Mouse (Mus musculus): ENCODE measurements at regions not wholly inside any gene's neighbourhood (a gene's known extent, or its start where the extent isn't known, plus 50 kb on each side); places are given as distances from the start of the nearest gene placed in this dataset.

DNA sequence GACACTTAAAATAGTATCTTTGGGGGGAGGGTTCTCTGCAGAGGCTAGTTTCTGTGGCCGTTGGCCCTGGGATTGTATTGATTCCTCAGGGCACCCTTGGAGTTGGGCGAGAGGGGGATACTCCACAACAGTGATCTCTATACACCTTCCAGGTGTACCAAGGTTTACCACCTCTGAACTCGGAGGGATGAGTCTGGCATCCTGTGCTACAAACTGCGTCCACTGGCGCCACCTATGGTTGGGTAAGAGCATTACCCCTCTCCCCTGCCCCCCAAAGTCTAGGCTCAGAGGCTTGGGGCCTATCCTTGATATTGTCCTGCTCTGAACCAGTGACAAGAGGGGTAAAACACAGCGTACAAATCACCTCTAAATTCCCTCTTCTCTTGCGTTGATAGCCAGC lies 62.2 kb downstream of the Gm17728 start:
- ATAC-seq (ENCODE audit: low FRiP score): no peak
- H3K36me3 ChIP-seq (ENCODE audit: insufficient read depth, low read length): no peaks in the 10 kb centered on the region
- no peak for DNase-seq (ENCODE audit: low spot score)
- H3K4me3 ChIP-seq (ENCODE audit: low read depth, low read length): no peak overlapping the region
- no peak overlapping the region for H3K4me2 ChIP-seq (ENCODE audit: low read depth, low read length, poor library complexity, severe bottlenecking)
- no peaks in the 10 kb centered on the region for H3K9me3 ChIP-seq (ENCODE audit: low read length)
- H3K9ac ChIP-seq (replicated peaks; ENCODE audit: low read length, poor library complexity, severe bottlenecking): no peak overlapping the region
- no peak overlapping the region for H3K27ac ChIP-seq (ENCODE audit: low read depth, low read length)
- 74% methylated on average over 7 of the region's 7 CpGs for WGBS
- no peaks in the 10 kb centered on the region for H3K27me3 ChIP-seq (ENCODE audit: insufficient read depth, low read length)
- H3K4me1 ChIP-seq (ENCODE audit: insufficient read depth, low read length): no peaks in the 10 kb centered on the region
- TF ChIP-seq CTCF (IDR thresholded peaks at IDR 0.05): no peak

DNA sequence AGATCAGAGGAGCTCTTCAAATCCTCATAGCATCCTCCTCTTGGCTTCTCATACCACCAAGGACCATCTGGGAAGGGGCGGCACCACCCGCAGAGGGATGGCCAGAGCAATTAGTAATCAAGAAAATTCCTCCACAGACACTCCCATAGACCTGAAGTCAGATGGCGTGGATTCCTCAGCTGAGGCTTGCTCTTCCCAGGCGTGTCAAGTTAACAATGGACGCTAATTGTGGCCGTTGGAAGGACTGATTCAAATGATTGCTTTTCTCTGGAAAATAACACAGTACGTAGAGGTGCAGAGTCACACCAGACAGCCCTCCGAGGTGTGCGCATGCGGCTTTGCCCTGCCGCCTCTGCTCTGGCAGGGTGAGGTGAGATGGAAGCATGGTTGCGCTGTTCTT lies 62.7 kb downstream of the Gm17728 start:
- WGBS: 85% methylated on average over 12 of the region's 12 CpGs
- Histone ChIP-seq H3K27me3 (ENCODE audit: insufficient read depth, low read length) (no peaks in the 10 kb centered on the region), H3K4me1 (ENCODE audit: insufficient read depth, low read length) (no peaks in the 10 kb centered on the region), H3K4me3 (ENCODE audit: low read depth, low read length) (no peak overlapping the region), H3K9ac (replicated peaks; ENCODE audit: low read length, poor library complexity, severe bottlenecking) (no peak overlapping the region), H3K27ac (ENCODE audit: low read depth, low read length) (no peak overlapping the region), H3K36me3 (ENCODE audit: insufficient read depth, low read length) (no peaks in the 10 kb centered on the region), H3K4me2 (ENCODE audit: low read depth, low read length, poor library complexity, severe bottlenecking) (no peak overlapping the region), H3K9me3 (ENCODE audit: low read length) (no peaks in the 10 kb centered on the region)
- no peak for DNase-seq (ENCODE audit: low spot score)
- no peak for TF ChIP-seq CTCF (IDR thresholded peaks at IDR 0.05)
- no peak for ATAC-seq (ENCODE audit: low FRiP score)

DNA sequence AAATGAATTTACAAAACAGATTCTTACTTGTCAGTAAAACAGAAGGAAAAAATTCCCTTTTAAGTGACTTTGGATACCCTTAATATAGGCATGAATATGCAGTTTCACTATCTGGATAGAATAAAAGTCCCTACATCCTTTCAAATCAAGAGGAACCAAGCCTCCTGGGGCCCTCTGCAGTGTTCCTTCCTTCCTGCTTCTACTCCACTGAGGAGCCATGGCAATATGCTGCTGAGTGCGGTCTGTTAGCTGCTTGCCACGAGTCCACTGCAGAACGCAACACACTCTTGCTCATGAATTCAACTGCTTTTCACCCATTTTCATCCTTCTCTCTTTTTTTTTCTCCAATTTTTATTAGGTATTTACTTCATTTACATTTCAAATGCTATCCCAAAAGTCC lies 107.5 kb downstream of the Gm17728 start:
- TF ChIP-seq CTCF (IDR thresholded peaks at IDR 0.05): no peak
- H3K4me2 ChIP-seq (ENCODE audit: low read depth, low read length, poor library complexity, severe bottlenecking): no peak overlapping the region
- DNase-seq (ENCODE audit: low spot score) (no peak), ATAC-seq (ENCODE audit: low FRiP score) (no peak)
- WGBS: 61% methylated on average over 3 of the region's 3 CpGs
- H3K27ac ChIP-seq (ENCODE audit: low read depth, low read length): no peak overlapping the region
- H3K27me3 ChIP-seq (ENCODE audit: insufficient read depth, low read length): no peaks in the 10 kb centered on the region
- H3K9me3 ChIP-seq (ENCODE audit: low read length): no peaks in the 10 kb centered on the region
- H3K36me3 ChIP-seq (ENCODE audit: insufficient read depth, low read length): no peaks in the 10 kb centered on the region
- H3K9ac ChIP-seq (replicated peaks; ENCODE audit: low read length, poor library complexity, severe bottlenecking): no peak overlapping the region
- H3K4me3 ChIP-seq (ENCODE audit: low read depth, low read length): no peak overlapping the region
- no peaks in the 10 kb centered on the region for H3K4me1 ChIP-seq (ENCODE audit: insufficient read depth, low read length)

- Histone ChIP-seq H3K27me3 (ENCODE audit: insufficient read depth, low read length) (no peaks in the 10 kb centered on the region), H3K4me3 (ENCODE audit: low read depth, low read length) (no peak overlapping the region), H3K9ac (replicated peaks; ENCODE audit: low read length, poor library complexity, severe bottlenecking) (no peak overlapping the region), H3K4me1 (ENCODE audit: insufficient read depth, low read length) (no peaks in the 10 kb centered on the region), H3K27ac (ENCODE audit: low read depth, low read length) (no peak overlapping the region), H3K36me3 (ENCODE audit: insufficient read depth, low read length) (no peaks in the 10 kb centered on the region), H3K9me3 (ENCODE audit: low read length) (no peaks in the 10 kb centered on the region), H3K4me2 (ENCODE audit: low read depth, low read length, poor library complexity, severe bottlenecking) (no peak overlapping the region)
- no peak for TF ChIP-seq CTCF (IDR thresholded peaks at IDR 0.05)
- WGBS: 40% methylated on average over 4 of the region's 4 CpGs
- DNase-seq (ENCODE audit: low spot score) (no peak), ATAC-seq (ENCODE audit: low FRiP score) (no peak)
Measured at GRCm38 (mm10) chr17:9536090-9536489, 114.2 kb downstream of the Gm17728 start.

- H3K4me1 ChIP-seq (ENCODE audit: insufficient read depth, low read length): no peaks in the 10 kb centered on the region
- no peak for DNase-seq (ENCODE audit: low spot score)
- H3K4me2 ChIP-seq (ENCODE audit: low read depth, low read length, poor library complexity, severe bottlenecking): no peak overlapping the region
- H3K9ac ChIP-seq (replicated peaks; ENCODE audit: low read length, poor library complexity, severe bottlenecking): no peak overlapping the region
- H3K4me3 ChIP-seq (ENCODE audit: low read depth, low read length): no peak overlapping the region
- no peak for ATAC-seq (ENCODE audit: low FRiP score)
- no peak for TF ChIP-seq CTCF (IDR thresholded peaks at IDR 0.05)
- H3K27me3 ChIP-seq (ENCODE audit: insufficient read depth, low read length): no peaks in the 10 kb centered on the region
- H3K9me3 ChIP-seq (ENCODE audit: low read length): no peaks in the 10 kb centered on the region
- H3K27ac ChIP-seq (ENCODE audit: low read depth, low read length): no peak overlapping the region
- no peaks in the 10 kb centered on the region for H3K36me3 ChIP-seq (ENCODE audit: insufficient read depth, low read length)
Measured at GRCm38 (mm10) chr17:9538371-9538770, 116.5 kb downstream of the Gm17728 start.

GRCm38 (mm10) chr17:9540156-9540555 lies 118.3 kb downstream of the Gm17728 start:
- TF ChIP-seq CTCF (IDR thresholded peaks at IDR 0.05): no peak
- no peaks in the 10 kb centered on the region for H3K9me3 ChIP-seq (ENCODE audit: low read length)
- WGBS: 89% methylated on average over 1 of the region's 1 CpGs
- no peak overlapping the region for H3K4me2 ChIP-seq (ENCODE audit: low read depth, low read length, poor library complexity, severe bottlenecking)
- no peak for DNase-seq (ENCODE audit: low spot score)
- H3K27me3 ChIP-seq (ENCODE audit: insufficient read depth, low read length): no peaks in the 10 kb centered on the region
- H3K36me3 ChIP-seq (ENCODE audit: insufficient read depth, low read length): no peaks in the 10 kb centered on the region
- H3K27ac ChIP-seq (ENCODE audit: low read depth, low read length): no peak overlapping the region
- H3K4me1 ChIP-seq (ENCODE audit: insufficient read depth, low read length): no peaks in the 10 kb centered on the region
- no peak for ATAC-seq (ENCODE audit: low FRiP score)
- no peak overlapping the region for H3K4me3 ChIP-seq (ENCODE audit: low read depth, low read length)
- H3K9ac ChIP-seq (replicated peaks; ENCODE audit: low read length, poor library complexity, severe bottlenecking): no peak overlapping the region

Data from midbrain, postnatal 0 days (tissue).